Mouse (Mus musculus) kidney, postnatal 10 days (tissue): Measurements from ENCODE around the gene Tssk4.

ENCODE experiments used
- DNase-seq: peaks from one replicate; pipeline ENCODE4 v3.0.0; 2021; ENCODE audit warnings: mixed read lengths

Tssk4 gene

GRCm38 (mm10) chr14:55649884-55650283, at the start of gene Tssk4:
TSS of gene Tssk4 (plus strand) at chr14:55650184.
- DNase-seq = no peak

GRCm38 (mm10) chr14:55603271-55603632, 46.7 kb upstream of the Tssk4 start, which contains the start of gene Irf9:
TSS of gene Irf9 (plus strand) at chr14:55603571.
- no peak for DNase-seq

- peak; percentile 94 for DNase-seq
Measured at GRCm38 (mm10) chr14:55603633-55604576, 46.1 kb upstream of the Tssk4 start.

- DNase-seq = no peak
Measured at GRCm38 (mm10) chr14:55604823-55605222, 45.2 kb upstream of the Tssk4 start.

- DNase-seq = no peak
Measured at GRCm38 (mm10) chr14:55605743-55606459, 44.1 kb upstream of the Tssk4 start.

GRCm38 (mm10) chr14:55608339-55608738, 41.6 kb upstream of the Tssk4 start:
- no peak for DNase-seq

DNA sequence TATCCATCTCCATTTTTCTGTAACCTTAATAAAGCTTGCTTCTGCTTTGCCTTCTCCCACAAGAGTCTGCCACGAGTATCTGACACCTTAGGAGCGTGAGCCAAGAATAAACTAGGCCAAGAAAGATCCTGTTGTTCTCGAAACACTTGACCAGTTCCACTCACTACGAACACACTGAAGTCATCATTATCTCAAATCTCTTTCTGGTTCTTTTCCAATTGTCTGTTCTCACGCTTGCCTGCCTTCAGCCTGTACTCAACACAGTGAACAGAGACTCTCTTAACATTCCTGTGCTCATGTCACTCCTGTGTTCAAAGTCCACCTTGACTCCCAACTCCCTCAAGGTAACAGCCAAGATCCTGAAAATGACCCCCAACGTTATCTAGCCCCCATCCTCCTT, 36.6 kb upstream of the Tssk4 start:
- DNase-seq = no peak

GRCm38 (mm10) chr14:55614565-55615178, 35.3 kb upstream of the Tssk4 start:
- no peak for DNase-seq

DNA sequence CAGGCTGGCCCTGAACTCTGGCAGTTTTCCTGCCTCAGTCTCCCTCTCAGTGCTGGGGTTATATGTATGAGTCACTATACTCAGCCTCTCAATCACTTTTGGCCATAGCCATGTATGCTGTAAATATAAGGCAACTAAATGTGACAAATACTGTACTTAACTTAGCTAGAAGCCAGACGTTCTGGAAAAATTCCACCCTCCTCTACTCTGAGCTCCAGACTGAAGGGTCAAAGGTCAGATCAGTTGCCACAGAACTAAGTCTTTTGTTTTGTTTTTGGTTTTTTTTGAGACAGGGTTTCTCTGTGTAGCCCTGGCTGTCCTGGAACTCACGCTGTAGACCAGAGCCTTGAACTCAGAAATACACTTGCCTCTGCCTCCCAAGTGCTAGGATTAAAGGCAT, 34.1 kb upstream of the Tssk4 start:
- DNase-seq = no peak

- no peak for DNase-seq
Measured at GRCm38 (mm10) chr14:55616844-55617243, 33.1 kb upstream of the Tssk4 start.

DNA sequence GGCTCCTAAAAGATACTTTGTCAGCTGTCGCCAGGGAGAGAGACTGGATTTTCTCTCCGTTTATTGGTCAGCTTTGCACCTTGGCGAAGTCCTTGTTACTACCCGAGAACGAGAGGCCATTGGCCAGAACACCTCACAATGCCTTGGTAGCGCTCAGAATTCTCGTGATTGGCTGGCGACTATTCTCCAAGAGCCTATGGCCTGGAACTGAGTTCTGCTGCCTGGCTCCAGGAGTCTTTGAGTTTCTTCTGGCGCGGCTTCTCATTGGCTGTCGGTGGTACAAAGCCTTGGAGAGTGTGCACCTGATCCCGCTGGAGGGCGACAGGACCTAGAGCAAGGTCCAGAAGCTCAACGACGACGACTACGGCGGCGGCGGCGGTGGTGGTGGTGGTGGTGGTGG, 32.2 kb upstream of the Tssk4 start, which contains the start of gene Rec8:
Gene Rec8, plus strand, starts transcription at position 216 of the 400 bp plus-strand sequence.
- peak; percentile 42 for DNase-seq

DNA sequence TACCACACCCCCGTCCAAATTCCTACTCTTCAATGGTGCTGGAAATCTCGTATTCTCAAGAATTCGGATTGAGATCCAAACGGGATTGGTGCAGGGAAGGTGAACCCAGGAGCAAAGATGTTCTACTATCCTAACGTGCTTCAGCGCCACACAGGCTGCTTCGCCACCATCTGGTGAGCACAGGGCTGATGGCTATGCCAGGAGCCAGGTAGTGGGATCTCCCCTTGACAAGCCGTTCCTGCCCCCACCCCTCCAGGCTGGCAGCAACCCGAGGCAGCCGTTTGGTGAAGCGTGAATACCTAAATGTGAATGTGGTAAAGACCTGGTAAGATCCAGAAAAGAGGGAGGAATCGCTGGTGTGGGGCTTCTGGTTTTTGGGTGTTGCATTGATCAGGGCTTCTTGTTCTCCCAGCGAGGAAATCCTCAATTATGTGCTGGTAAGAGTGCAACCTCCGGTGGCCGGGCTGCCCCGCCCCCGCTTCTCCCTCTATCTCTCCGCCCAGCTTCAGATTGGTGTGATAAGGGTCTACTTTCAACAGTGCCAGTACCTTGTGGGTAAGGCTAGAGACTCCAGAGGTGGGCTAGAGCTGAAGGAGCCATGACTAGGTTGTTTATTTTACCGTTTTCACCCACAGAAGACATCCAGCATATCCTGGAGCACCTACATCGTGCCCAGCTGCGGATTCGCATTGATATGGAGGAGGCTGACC, 31.3 kb upstream of the Tssk4 start:
- DNase-seq = no peak

DNA sequence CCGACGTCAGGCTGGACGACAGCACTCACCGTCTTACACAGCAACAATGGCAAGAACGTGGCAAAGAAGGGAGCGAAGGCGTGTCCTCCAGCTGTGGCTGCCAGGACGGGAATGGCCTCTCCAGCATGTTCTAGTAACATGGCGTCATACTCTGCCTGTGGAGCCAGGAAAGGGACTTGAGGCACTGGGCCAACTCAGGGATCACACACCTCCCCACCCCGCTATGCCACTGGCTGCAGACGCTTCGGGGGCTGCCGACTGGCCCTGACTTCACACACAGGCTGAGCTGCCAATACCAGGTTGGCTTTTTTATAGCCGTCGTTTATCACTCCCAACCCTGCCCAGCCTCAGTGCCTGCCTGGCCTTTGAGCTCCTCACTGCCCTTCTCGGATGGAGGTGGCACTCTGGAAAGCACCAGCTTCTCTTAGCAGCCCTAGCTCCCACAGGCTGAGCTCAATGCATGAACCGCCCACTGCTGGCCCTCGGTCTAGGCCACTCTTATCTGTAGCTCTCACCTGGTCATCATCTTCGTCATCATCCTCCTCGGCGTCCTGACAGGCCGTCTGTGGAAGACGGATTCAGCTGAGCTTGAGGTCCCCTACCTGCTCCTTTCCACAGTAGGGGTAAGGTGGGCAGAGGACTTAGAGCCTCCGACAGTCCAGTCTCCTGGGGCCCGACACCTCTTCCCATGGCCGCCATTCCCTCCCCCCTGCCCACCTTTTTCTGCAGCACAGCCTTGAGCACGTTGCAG, 21.7 kb upstream of the Tssk4 start:
- no peak for DNase-seq

GRCm38 (mm10) chr14:55629312-55629711, 20.7 kb upstream of the Tssk4 start:
- DNase-seq = peak; percentile 77

GRCm38 (mm10) chr14:55634874-55635522, 15.0 kb upstream of the Tssk4 start:
- peak; percentile 48 for DNase-seq

DNA sequence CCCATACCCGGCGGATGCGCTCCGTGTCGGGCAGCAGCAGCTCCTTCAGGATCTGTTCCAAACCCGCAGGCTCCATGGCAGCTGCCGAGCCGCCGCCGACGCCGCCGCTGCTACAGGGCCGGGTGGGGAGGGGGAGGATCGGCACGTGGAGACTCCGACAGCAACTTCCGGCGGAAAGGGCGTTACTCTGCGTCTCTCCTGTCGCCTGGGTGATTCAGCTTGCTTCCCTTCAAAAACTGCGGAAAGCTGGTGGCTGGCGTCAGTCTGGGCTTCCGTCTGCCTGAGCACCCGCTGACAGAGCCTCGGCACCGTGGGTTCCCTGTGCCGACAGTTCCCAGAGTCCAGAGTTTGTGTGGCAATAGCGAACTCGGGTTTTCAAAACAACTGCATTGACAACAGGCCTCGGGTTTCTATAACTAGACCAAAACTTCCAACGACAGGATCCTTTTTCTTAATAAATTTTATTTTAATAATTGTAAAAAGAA, 14.4 kb upstream of the Tssk4 start, which contains the start of gene Ipo4:
Gene Ipo4, minus strand, starts transcription at position 435 of the 485 bp plus-strand sequence.
- peak; percentile 94 for DNase-seq

DNA sequence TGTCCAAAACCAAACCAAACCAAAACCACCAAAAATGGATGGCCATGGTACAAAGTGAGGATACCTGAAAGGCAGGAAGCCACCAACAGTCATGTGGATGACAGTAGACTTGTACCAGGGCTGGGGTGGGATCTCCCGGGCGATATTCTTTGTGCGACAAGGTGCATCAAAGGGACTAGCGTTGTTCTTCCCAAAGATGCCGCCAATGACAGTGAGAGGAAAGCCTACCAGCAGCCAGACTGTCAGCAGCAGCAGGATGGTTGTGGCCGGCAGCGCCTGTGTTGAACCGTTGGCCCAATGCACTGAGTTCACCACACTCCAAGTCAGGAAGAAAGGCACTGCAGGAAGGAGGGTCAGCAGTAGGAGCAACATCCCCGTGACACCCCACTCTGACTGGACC, 12.2 kb upstream of the Tssk4 start, which contains the start of gene Gm49378:
Gene Gm49378, minus strand, starts transcription at position 101 of the 400 bp plus-strand sequence.
- no peak for DNase-seq

DNA sequence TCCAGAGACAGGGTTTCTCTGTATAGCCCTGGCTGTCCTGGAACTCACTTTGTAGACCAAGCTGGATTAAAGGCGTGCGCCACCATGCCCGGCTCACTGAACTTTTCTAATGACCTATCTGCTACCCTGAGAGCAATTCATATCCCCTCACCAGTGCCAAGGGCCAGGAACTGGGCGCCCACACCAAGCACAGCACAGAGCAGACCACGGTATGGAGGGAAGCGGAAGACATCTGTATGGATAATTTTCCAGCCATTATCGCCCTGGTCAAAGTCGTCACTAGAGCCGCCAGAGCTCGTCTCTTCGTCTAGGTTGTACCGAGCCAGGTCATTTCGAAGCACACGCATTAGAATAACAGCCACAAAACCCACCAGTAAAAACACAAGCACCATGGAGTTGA, 9.2 kb upstream of the Tssk4 start:
- DNase-seq = no peak

GRCm38 (mm10) chr14:55641291-55641690, 8.7 kb upstream of the Tssk4 start:
- no peak for DNase-seq

- DNase-seq = no peak
Measured at GRCm38 (mm10) chr14:55642679-55643059, 7.3 kb upstream of the Tssk4 start.
